Mouse (Mus musculus): ENCODE data around the gene Zfr. TPM values are rescaled to one million over a fixed set of nuclear protein-coding genes. Genes with fewer than 3 reads are reported as not detected.
A peak's percentile ranks its signal among the peaks of the same experiment; 100 is the strongest.
"Not testable (repeated sequence)": the region's sequence is repeated elsewhere in the genome, so short reads cannot be mapped to it uniquely, and the experiment has no call there.

Gene Zfr
- polyA plus RNA-seq, 1 experiment from 2014 or later = 165 TPM

- H3K4me2 ChIP-seq (replicated peaks; ENCODE audit: low read depth, low read length) = no peak overlapping the region
- H3K36me3 ChIP-seq (ENCODE audit: control insufficient read depth, insufficient read depth, low read length) = no peaks in the 10 kb centered on the region
- H3K27ac ChIP-seq (ENCODE audit: low read depth, low read length) = no peak overlapping the region
- no peak for DNase-seq (ENCODE audit: low spot score)
- H3K9ac ChIP-seq (ENCODE audit: low read depth, low read length) = no peak overlapping the region
- ATAC-seq (ENCODE audit: low FRiP score) = no peak
- no peak overlapping the region for H3K4me3 ChIP-seq (ENCODE audit: low read depth, low read length)
- WGBS = 65% methylated on average over 6 of the region's 6 CpGs
- peaks cover 2% of the 10 kb centered on the region; the same call in 1 of the 2 replicates for H3K4me1 ChIP-seq (replicated peaks; ENCODE audit: control insufficient read depth, insufficient read depth, low read length)
- no peaks in the 10 kb centered on the region for H3K27me3 ChIP-seq (ENCODE audit: control insufficient read depth, insufficient read depth, low read length)
- H3K9me3 ChIP-seq (ENCODE audit: control insufficient read depth, low read length) = no peaks in the 10 kb centered on the region
Observed at GRCm38 (mm10) chr15:12114546-12114945, 3.1 kb upstream of the Zfr start.

- no peak overlapping the region for H3K4me3 ChIP-seq (ENCODE audit: low read depth, low read length)
- DNase-seq (ENCODE audit: low spot score) (no peak), ATAC-seq (ENCODE audit: low FRiP score) (no peak)
- no peak overlapping the region for H3K4me2 ChIP-seq (replicated peaks; ENCODE audit: low read depth, low read length)
- H3K27me3 ChIP-seq (ENCODE audit: control insufficient read depth, insufficient read depth, low read length) = no peaks in the 10 kb centered on the region
- H3K4me1 ChIP-seq (replicated peaks; ENCODE audit: control insufficient read depth, insufficient read depth, low read length) = peaks cover 2% of the 10 kb centered on the region; the same call in 1 of the 2 replicates
- 0 out of 2 replicates have a peak overlapping the region, but pooled peaks have one; percentile 27 for H3K9ac ChIP-seq (ENCODE audit: low read depth, low read length)
- H3K36me3 ChIP-seq (ENCODE audit: control insufficient read depth, insufficient read depth, low read length) = no peaks in the 10 kb centered on the region
- 20% methylated on average over 6 of the region's 6 CpGs for whole genome bisulfite sequencing
- no peak overlapping the region for H3K27ac ChIP-seq (ENCODE audit: low read depth, low read length)
- H3K9me3 ChIP-seq (ENCODE audit: control insufficient read depth, low read length) = no peaks in the 10 kb centered on the region
Observed at GRCm38 (mm10) chr15:12115722-12116230, 1.9 kb upstream of the Zfr start.

GRCm38 (mm10) chr15:12118093-12118431 is 431 bp downstream of the Zfr start:
- Histone ChIP-seq H3K4me3 (ENCODE audit: low read depth, low read length) (peak overlapping the region; percentile 99), H3K27me3 (ENCODE audit: control insufficient read depth, insufficient read depth, low read length) (no peaks in the 10 kb centered on the region), H3K9ac (ENCODE audit: low read depth, low read length) (peak overlapping the region; percentile 97), H3K27ac (ENCODE audit: low read depth, low read length) (peak overlapping the region; percentile 88), H3K36me3 (ENCODE audit: control insufficient read depth, insufficient read depth, low read length) (no peaks in the 10 kb centered on the region), H3K4me1 (replicated peaks; ENCODE audit: control insufficient read depth, insufficient read depth, low read length) (peaks cover 2% of the 10 kb centered on the region; the same call in 1 of the 2 replicates), H3K4me2 (replicated peaks; ENCODE audit: low read depth, low read length) (peak overlapping the region; percentile 87), H3K9me3 (ENCODE audit: control insufficient read depth, low read length) (no peaks in the 10 kb centered on the region)
- 0% methylated on average over 12 of the region's 43 CpGs for WGBS
- DNase-seq (ENCODE audit: low spot score) (no peak), ATAC-seq (ENCODE audit: low FRiP score) (peak; percentile 64)

GRCm38 (mm10) chr15:12118432-12119128 is 949 bp downstream of the Zfr start:
- peaks cover 2% of the 10 kb centered on the region; the same call in 1 of the 2 replicates for H3K4me1 ChIP-seq (replicated peaks; ENCODE audit: control insufficient read depth, insufficient read depth, low read length)
- peak overlapping the region; percentile 87 for H3K4me2 ChIP-seq (replicated peaks; ENCODE audit: low read depth, low read length)
- ATAC-seq (ENCODE audit: low FRiP score) = peak; percentile 61
- under 1% methylated on average over 32 of the region's 61 CpGs for WGBS
- peak overlapping the region; percentile 97 for H3K9ac ChIP-seq (ENCODE audit: low read depth, low read length)
- H3K9me3 ChIP-seq (ENCODE audit: control insufficient read depth, low read length) = no peaks in the 10 kb centered on the region
- H3K36me3 ChIP-seq (ENCODE audit: control insufficient read depth, insufficient read depth, low read length) = no peaks in the 10 kb centered on the region
- H3K27me3 ChIP-seq (ENCODE audit: control insufficient read depth, insufficient read depth, low read length) = no peaks in the 10 kb centered on the region
- peak; percentile 73 for DNase-seq (ENCODE audit: low spot score)
- peak overlapping the region; percentile 88 for H3K27ac ChIP-seq (ENCODE audit: low read depth, low read length)
- peak overlapping the region; percentile 99 for H3K4me3 ChIP-seq (ENCODE audit: low read depth, low read length)

- Histone ChIP-seq H3K4me2 (replicated peaks; ENCODE audit: low read depth, low read length) (peak overlapping the region; percentile 87), H3K36me3 (ENCODE audit: control insufficient read depth, insufficient read depth, low read length) (no peaks in the 10 kb centered on the region), H3K9me3 (ENCODE audit: control insufficient read depth, low read length) (no peaks in the 10 kb centered on the region), H3K4me1 (replicated peaks; ENCODE audit: control insufficient read depth, insufficient read depth, low read length) (peaks cover 2% of the 10 kb centered on the region; the same call in 1 of the 2 replicates), H3K9ac (ENCODE audit: low read depth, low read length) (peak overlapping the region; percentile 97), H3K27ac (ENCODE audit: low read depth, low read length) (no peak overlapping the region), H3K27me3 (ENCODE audit: control insufficient read depth, insufficient read depth, low read length) (no peaks in the 10 kb centered on the region), H3K4me3 (ENCODE audit: low read depth, low read length) (peak overlapping the region; percentile 99)
- no peak; the same call in 1 of the 2 replicates for ATAC-seq (ENCODE audit: low FRiP score)
- WGBS = 10% methylated on average over 7 of the region's 7 CpGs
- DNase-seq (ENCODE audit: low spot score) = no peak
Observed at GRCm38 (mm10) chr15:12119129-12119466, 1.5 kb downstream of the Zfr start.

- Histone ChIP-seq H3K4me1 (replicated peaks; ENCODE audit: control insufficient read depth, insufficient read depth, low read length) (no peaks in the 10 kb centered on the region), H3K4me2 (replicated peaks; ENCODE audit: low read depth, low read length) (no peak overlapping the region), H3K27ac (ENCODE audit: low read depth, low read length) (no peak overlapping the region), H3K4me3 (ENCODE audit: low read depth, low read length) (no peak overlapping the region), H3K27me3 (ENCODE audit: control insufficient read depth, insufficient read depth, low read length) (no peaks in the 10 kb centered on the region), H3K36me3 (ENCODE audit: control insufficient read depth, insufficient read depth, low read length) (no peaks in the 10 kb centered on the region), H3K9me3 (ENCODE audit: control insufficient read depth, low read length) (no peaks in the 10 kb centered on the region), H3K9ac (ENCODE audit: low read depth, low read length) (no peak overlapping the region)
- ATAC-seq (ENCODE audit: low FRiP score) (no peak), DNase-seq (ENCODE audit: low spot score) (no peak)
- WGBS = 94% methylated on average over 1 of the region's 1 CpGs
Observed at GRCm38 (mm10) chr15:12124913-12125312, 7.3 kb downstream of the Zfr start.

GRCm38 (mm10) chr15:12130871-12131270 is 13.2 kb downstream of the Zfr start:
- DNase-seq (ENCODE audit: low spot score); H3K4me3 ChIP-seq (ENCODE audit: low read depth, low read length); H3K27ac ChIP-seq (ENCODE audit: low read depth, low read length); H3K4me2 ChIP-seq (replicated peaks; ENCODE audit: low read depth, low read length); H3K36me3 ChIP-seq (ENCODE audit: control insufficient read depth, insufficient read depth, low read length); H3K9me3 ChIP-seq (ENCODE audit: control insufficient read depth, low read length); H3K9ac ChIP-seq (ENCODE audit: low read depth, low read length); H3K4me1 ChIP-seq (replicated peaks; ENCODE audit: control insufficient read depth, insufficient read depth, low read length); H3K27me3 ChIP-seq (ENCODE audit: control insufficient read depth, insufficient read depth, low read length); ATAC-seq (ENCODE audit: low FRiP score): not testable (repeated sequence)
- 94% methylated on average over 3 of the region's 3 CpGs for WGBS

DNA sequence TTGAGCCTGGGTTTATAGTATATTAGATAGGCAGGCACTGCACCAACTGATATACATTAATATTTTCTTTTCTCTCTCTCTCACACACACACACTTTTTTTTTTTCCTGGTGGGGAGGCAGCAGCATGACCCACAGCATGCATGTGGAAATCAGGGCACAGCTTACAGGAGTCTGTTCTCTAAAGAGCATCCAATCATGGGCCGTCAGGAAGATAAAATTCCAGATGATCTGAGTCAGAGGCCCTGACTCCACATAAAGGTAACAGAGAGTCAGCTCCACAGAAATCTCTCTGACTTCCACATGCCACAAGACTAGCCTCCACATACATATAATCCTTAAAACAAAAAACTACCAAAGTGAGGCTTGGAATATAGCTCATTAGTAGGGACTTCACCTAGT is 16.9 kb downstream of the Zfr start:
- 71% methylated on average over 1 of the region's 1 CpGs for whole genome bisulfite sequencing
- no peaks in the 10 kb centered on the region for H3K9me3 ChIP-seq (ENCODE audit: control insufficient read depth, low read length)
- no peaks in the 10 kb centered on the region for H3K27me3 ChIP-seq (ENCODE audit: control insufficient read depth, insufficient read depth, low read length)
- DNase-seq (ENCODE audit: low spot score) = no peak
- H3K4me1 ChIP-seq (replicated peaks; ENCODE audit: control insufficient read depth, insufficient read depth, low read length) = no peaks in the 10 kb centered on the region
- no peak overlapping the region for H3K4me3 ChIP-seq (ENCODE audit: low read depth, low read length)
- no peak overlapping the region for H3K9ac ChIP-seq (ENCODE audit: low read depth, low read length)
- no peaks in the 10 kb centered on the region for H3K36me3 ChIP-seq (ENCODE audit: control insufficient read depth, insufficient read depth, low read length)
- H3K27ac ChIP-seq (ENCODE audit: low read depth, low read length) = no peak overlapping the region
- no peak for ATAC-seq (ENCODE audit: low FRiP score)
- no peak overlapping the region for H3K4me2 ChIP-seq (replicated peaks; ENCODE audit: low read depth, low read length)

- Histone ChIP-seq H3K27ac (ENCODE audit: low read depth, low read length) (no peak overlapping the region), H3K27me3 (ENCODE audit: control insufficient read depth, insufficient read depth, low read length) (no peaks in the 10 kb centered on the region), H3K36me3 (ENCODE audit: control insufficient read depth, insufficient read depth, low read length) (no peaks in the 10 kb centered on the region), H3K4me3 (ENCODE audit: low read depth, low read length) (no peak overlapping the region), H3K9ac (ENCODE audit: low read depth, low read length) (no peak overlapping the region), H3K9me3 (ENCODE audit: control insufficient read depth, low read length) (no peaks in the 10 kb centered on the region), H3K4me1 (replicated peaks; ENCODE audit: control insufficient read depth, insufficient read depth, low read length) (no peaks in the 10 kb centered on the region), H3K4me2 (replicated peaks; ENCODE audit: low read depth, low read length) (no peak overlapping the region)
- ATAC-seq (ENCODE audit: low FRiP score) = no peak
- WGBS = 63% methylated on average over 3 of the region's 3 CpGs
- DNase-seq (ENCODE audit: low spot score) = no peak
Observed at GRCm38 (mm10) chr15:12135368-12135767, 17.7 kb downstream of the Zfr start.
